Mouse (Mus musculus): Measurements from ENCODE around the gene Syvn1. TPM values are rescaled to one million over a fixed set of nuclear protein-coding genes. Genes with fewer than 3 reads are reported as not detected.
A peak's percentile ranks its signal among the peaks of the same experiment; 100 is the strongest.

The Syvn1 gene
- polyA plus RNA-seq, 1 experiment = 38.8 TPM

GRCm38 (mm10) chr19:6070571-6071250 is 24.3 kb downstream of the Syvn1 start:
- DNase-seq (ENCODE audit: low read depth) = no peak
- no peak for TF ChIP-seq CTCF (IDR thresholded peaks at IDR 0.05; ENCODE audit: borderline replicate concordance, extremely low read depth, insufficient read depth, insufficient read length)
- no peak for TF ChIP-seq POLR2A (IDR thresholded peaks at IDR 0.05; ENCODE audit: borderline replicate concordance, extremely low read depth, insufficient read depth, insufficient read length, poor library complexity, severe bottlenecking)

DNA sequence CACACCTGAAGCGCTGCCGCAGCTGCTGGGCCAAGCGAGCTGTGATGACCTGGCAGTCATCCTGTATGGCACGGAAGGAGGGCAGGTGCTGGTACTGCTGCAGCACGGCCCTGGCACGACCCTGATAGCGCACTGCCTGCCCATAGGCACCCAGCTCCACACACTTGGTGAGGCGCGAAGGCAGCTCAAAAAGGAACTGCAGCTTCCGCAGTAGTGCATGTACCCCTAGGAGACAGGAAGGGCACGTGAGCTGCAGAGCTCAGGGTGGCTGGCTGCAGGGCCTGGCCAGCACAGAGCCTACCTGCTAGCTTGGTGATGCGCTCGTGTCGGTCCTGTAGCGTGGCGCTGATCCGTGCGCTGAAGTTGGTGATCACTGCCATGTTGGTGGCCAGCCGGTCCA is 24.9 kb downstream of the Syvn1 start:
- DNase-seq (ENCODE audit: low read depth) = no peak
- TF ChIP-seq POLR2A (IDR thresholded peaks at IDR 0.05; ENCODE audit: borderline replicate concordance, extremely low read depth, insufficient read depth, insufficient read length, poor library complexity, severe bottlenecking) (no peak), CTCF (IDR thresholded peaks at IDR 0.05; ENCODE audit: borderline replicate concordance, extremely low read depth, insufficient read depth, insufficient read length) (no peak)

GRCm38 (mm10) chr19:6073889-6074288 is 27.5 kb downstream of the Syvn1 start:
- TF ChIP-seq POLR2A (IDR thresholded peaks at IDR 0.05; ENCODE audit: borderline replicate concordance, extremely low read depth, insufficient read depth, insufficient read length, poor library complexity, severe bottlenecking) = no peak
- no peak for TF ChIP-seq CTCF (IDR thresholded peaks at IDR 0.05; ENCODE audit: borderline replicate concordance, extremely low read depth, insufficient read depth, insufficient read length)
- no peak for DNase-seq (ENCODE audit: low read depth)

- no peak for TF ChIP-seq POLR2A (IDR thresholded peaks at IDR 0.05; ENCODE audit: borderline replicate concordance, extremely low read depth, insufficient read depth, insufficient read length, poor library complexity, severe bottlenecking)
- TF ChIP-seq CTCF (IDR thresholded peaks at IDR 0.05; ENCODE audit: borderline replicate concordance, extremely low read depth, insufficient read depth, insufficient read length) = no peak
- DNase-seq (ENCODE audit: low read depth) = peak; percentile 98
These were observed 30.4 kb downstream of the Syvn1 start, which contains the start of gene Vps51 for GRCm38 (mm10) chr19:6076564-6077393. Gene Vps51 (minus strand): TSS chr19:6077231.

- DNase-seq (ENCODE audit: low read depth) = no peak
- no peak for TF ChIP-seq POLR2A (IDR thresholded peaks at IDR 0.05; ENCODE audit: borderline replicate concordance, extremely low read depth, insufficient read depth, insufficient read length, poor library complexity, severe bottlenecking)
- TF ChIP-seq CTCF (IDR thresholded peaks at IDR 0.05; ENCODE audit: borderline replicate concordance, extremely low read depth, insufficient read depth, insufficient read length) = no peak
These were observed 33.7 kb downstream of the Syvn1 start, which contains the start of gene Tmem262 for GRCm38 (mm10) chr19:6079983-6080480. Gene Tmem262 (plus strand): TSS chr19:6080033.

GRCm38 (mm10) chr19:6082156-6082555 is 35.8 kb downstream of the Syvn1 start, which contains the start of gene Gm28374:
Gene Gm28374 (minus strand): TSS chr19:6082256.
- no peak for TF ChIP-seq CTCF (IDR thresholded peaks at IDR 0.05; ENCODE audit: borderline replicate concordance, extremely low read depth, insufficient read depth, insufficient read length)
- TF ChIP-seq POLR2A (IDR thresholded peaks at IDR 0.05; ENCODE audit: borderline replicate concordance, extremely low read depth, insufficient read depth, insufficient read length, poor library complexity, severe bottlenecking) = no peak
- no peak for DNase-seq (ENCODE audit: low read depth)

GRCm38 (mm10) chr19:6084478-6085248 is 38.3 kb downstream of the Syvn1 start, which contains the start of the genes Zfpl1 and Cdca5:
Gene Zfpl1 (minus strand): TSS chr19:6084956.
Gene Cdca5 (plus strand): TSS chr19:6084983.
- peak; percentile 51; the same call in 1 of the 2 replicates for TF ChIP-seq POLR2A (IDR thresholded peaks at IDR 0.05; ENCODE audit: borderline replicate concordance, extremely low read depth, insufficient read depth, insufficient read length, poor library complexity, severe bottlenecking)
- TF ChIP-seq CTCF (IDR thresholded peaks at IDR 0.05; ENCODE audit: borderline replicate concordance, extremely low read depth, insufficient read depth, insufficient read length) = no peak
- peak; percentile 99 for DNase-seq (ENCODE audit: low read depth)

GRCm38 (mm10) chr19:6085417-6085879 is 39.1 kb downstream of the Syvn1 start:
- TF ChIP-seq POLR2A (IDR thresholded peaks at IDR 0.05; ENCODE audit: borderline replicate concordance, extremely low read depth, insufficient read depth, insufficient read length, poor library complexity, severe bottlenecking) (no peak), CTCF (IDR thresholded peaks at IDR 0.05; ENCODE audit: borderline replicate concordance, extremely low read depth, insufficient read depth, insufficient read length) (no peak)
- DNase-seq (ENCODE audit: low read depth) = peak; percentile 82

DNA sequence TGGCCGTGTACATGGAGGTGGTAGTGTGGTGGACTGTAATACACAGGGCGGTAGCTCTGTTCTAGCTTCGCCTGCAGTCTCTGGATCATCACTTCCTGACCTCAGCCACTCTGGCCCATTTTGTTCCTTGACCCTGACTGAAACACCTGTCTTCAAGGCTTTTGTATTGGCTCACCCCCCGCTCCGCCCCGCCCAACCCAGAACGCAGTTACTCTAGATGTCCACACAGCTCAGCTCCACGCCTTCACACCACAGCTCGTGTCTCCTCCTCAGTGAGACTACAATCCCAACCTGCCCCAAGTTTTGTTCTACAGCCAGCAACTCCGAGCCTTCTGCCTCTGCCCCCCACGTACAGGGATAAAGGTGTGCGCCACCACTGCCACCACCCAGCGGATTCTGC is 42.5 kb downstream of the Syvn1 start:
- TF ChIP-seq POLR2A (IDR thresholded peaks at IDR 0.05; ENCODE audit: borderline replicate concordance, extremely low read depth, insufficient read depth, insufficient read length, poor library complexity, severe bottlenecking) (no peak), CTCF (IDR thresholded peaks at IDR 0.05; ENCODE audit: borderline replicate concordance, extremely low read depth, insufficient read depth, insufficient read length) (no peak)
- DNase-seq (ENCODE audit: low read depth) = no peak

DNA sequence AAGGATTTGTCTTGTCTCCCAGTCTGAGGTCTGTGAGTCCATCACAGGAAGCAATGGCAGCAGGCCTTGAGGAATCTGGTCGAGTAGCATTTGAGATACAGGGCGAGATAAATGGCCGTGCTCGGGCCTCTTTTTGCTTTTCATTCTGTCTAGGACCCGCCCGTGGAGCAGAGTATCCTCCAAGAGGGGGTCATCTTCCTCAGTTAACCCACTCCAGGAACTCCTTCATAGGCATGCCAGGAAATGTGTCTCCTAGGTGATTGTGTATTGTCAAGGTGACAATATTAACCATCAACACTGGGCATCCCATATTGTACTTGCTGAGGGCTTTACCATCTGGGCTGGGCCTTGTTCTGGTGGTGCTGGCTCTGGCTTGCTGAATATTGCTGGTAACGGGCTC is 47.7 kb downstream of the Syvn1 start, which contains the start of gene AC131692.1:
AC131692.1 (plus strand) TSS at position 301 of the 400 bp plus-strand sequence.
- TF ChIP-seq CTCF (IDR thresholded peaks at IDR 0.05; ENCODE audit: borderline replicate concordance, extremely low read depth, insufficient read depth, insufficient read length) (no peak), POLR2A (IDR thresholded peaks at IDR 0.05; ENCODE audit: borderline replicate concordance, extremely low read depth, insufficient read depth, insufficient read length, poor library complexity, severe bottlenecking) (no peak)
- DNase-seq (ENCODE audit: low read depth) = no peak
